Mouse (Mus musculus) T-helper 17 cell (primary cell): Measurements from ENCODE around the gene Stk25.

Experiments
- in situ Hi-C, 2 experiments: fragments of 300-600 bp; cut with MboI, MseI; formaldehyde crosslinking; loops; 1 replicate in 1 of 2; 2 replicates in 1 of 2; pipeline ENCODE4 v1.15.1; 2025; ENCODE audit warnings: high pct_unique_total_duplicates in 2 of 2

The Stk25 gene

GRCm38 (mm10) chr1:93608696-93609245 is 49.7 kb downstream of the Stk25 start:
- in situ Hi-C loops, result no loop called here

GRCm38 (mm10) chr1:93607090-93608083 is 51.1 kb downstream of the Stk25 start:
- in situ Hi-C loops, result no loop called here

GRCm38 (mm10) chr1:93603921-93604320 is 54.5 kb downstream of the Stk25 start:
- in situ Hi-C loops, result loop anchor here in 1 of 2 experiments (5.0 kb wide), 1 partner anchor 57 kb away; no protein-coding TSS in a partner anchor

- in situ Hi-C loops, result loop anchor here in 1 of 2 experiments (5.0 kb wide), 1 partner anchor 56 kb away; no protein-coding TSS in a partner anchor
Observed at GRCm38 (mm10) chr1:93602911-93603310, 55.5 kb downstream of the Stk25 start.

- in situ Hi-C loops, result no loop called here
Observed at GRCm38 (mm10) chr1:93595916-93596315, 62.5 kb downstream of the Stk25 start.

GRCm38 (mm10) chr1:93593960-93594359 is 64.5 kb downstream of the Stk25 start:
- in situ Hi-C loops, result no loop called here

- in situ Hi-C loops, result no loop called here
Observed at GRCm38 (mm10) chr1:93588346-93588745, 70.1 kb downstream of the Stk25 start.

GRCm38 (mm10) chr1:93581545-93581944 is 76.9 kb downstream of the Stk25 start:
- in situ Hi-C loops, result no loop called here

GRCm38 (mm10) chr1:93577861-93578260 is 80.6 kb downstream of the Stk25 start:
- in situ Hi-C loops, result no loop called here

GRCm38 (mm10) chr1:93577066-93577465 is 81.4 kb downstream of the Stk25 start:
- in situ Hi-C loops, result no loop called here
